Mouse (Mus musculus) ovary, postnatal 14 days (tissue): ENCODE measurements around the gene Akt1s1.
"Not testable (repeated sequence)": the region's sequence is repeated elsewhere in the genome, so short reads cannot be mapped to it uniquely, and the experiment has no call there.

ENCODE experiments used
- DNase-seq: peaks from one replicate; pipeline ENCODE4 v3.0.0; 2022; ENCODE audit warnings: low spot score

The Akt1s1 gene

GRCm38 (mm10) chr7:44869697-44870528, 21.1 kb downstream of the Akt1s1 start, which contains the start of gene Ptov1:
Gene Ptov1, minus strand, starts transcription at chr7:44869788.
- peak; percentile 77 for DNase-seq

GRCm38 (mm10) chr7:44870614-44871013, 21.8 kb downstream of the Akt1s1 start:
- DNase-seq: no peak

- no peak for DNase-seq
Observed at GRCm38 (mm10) chr7:44871181-44871580, 22.4 kb downstream of the Akt1s1 start.

DNA sequence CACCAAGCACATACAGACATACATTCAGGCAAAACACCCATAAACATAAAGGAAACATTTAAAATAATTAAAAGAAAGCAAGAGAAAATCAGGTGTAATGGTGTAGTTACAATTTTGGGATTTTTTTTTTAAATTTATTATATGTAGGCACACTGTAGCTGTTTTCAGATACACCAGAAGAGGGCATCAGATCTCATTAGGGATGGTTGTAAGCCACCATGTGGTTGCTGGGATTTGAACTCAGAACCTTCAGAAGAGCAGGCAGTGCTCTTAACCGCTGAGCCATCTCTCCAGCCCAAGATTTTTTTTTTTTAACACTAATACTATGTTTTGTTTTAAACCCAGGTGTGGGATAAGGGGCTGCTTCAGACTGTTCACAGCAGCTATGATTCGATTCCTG, 23.0 kb downstream of the Akt1s1 start:
- DNase-seq: not testable (repeated sequence)

GRCm38 (mm10) chr7:44877833-44878232, 29.0 kb downstream of the Akt1s1 start:
- DNase-seq: no peak

DNA sequence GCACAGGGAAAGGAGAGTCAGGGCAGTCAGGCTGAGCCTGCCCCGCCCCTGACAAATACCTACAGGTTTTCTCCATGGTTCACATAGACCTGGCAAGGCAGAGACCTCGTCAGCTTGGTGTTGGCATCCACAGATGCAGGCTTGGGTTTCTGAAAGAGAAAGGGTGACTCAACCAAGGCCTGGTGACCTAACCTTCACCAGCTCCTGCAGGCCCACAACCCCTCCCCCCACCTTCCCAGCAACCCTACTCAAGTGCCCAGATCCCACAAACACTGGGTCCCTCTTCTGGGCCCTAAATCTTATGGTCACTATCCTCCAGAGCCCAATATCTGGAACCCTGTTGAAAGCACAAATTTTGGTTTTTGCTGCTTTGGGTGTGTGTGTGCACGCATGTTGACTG, 34.2 kb downstream of the Akt1s1 start:
- DNase-seq: no peak

- no peak for DNase-seq
Observed at GRCm38 (mm10) chr7:44884637-44885036, 35.8 kb downstream of the Akt1s1 start.

- DNase-seq: no peak
Observed at GRCm38 (mm10) chr7:44886964-44887363, 38.2 kb downstream of the Akt1s1 start.

DNA sequence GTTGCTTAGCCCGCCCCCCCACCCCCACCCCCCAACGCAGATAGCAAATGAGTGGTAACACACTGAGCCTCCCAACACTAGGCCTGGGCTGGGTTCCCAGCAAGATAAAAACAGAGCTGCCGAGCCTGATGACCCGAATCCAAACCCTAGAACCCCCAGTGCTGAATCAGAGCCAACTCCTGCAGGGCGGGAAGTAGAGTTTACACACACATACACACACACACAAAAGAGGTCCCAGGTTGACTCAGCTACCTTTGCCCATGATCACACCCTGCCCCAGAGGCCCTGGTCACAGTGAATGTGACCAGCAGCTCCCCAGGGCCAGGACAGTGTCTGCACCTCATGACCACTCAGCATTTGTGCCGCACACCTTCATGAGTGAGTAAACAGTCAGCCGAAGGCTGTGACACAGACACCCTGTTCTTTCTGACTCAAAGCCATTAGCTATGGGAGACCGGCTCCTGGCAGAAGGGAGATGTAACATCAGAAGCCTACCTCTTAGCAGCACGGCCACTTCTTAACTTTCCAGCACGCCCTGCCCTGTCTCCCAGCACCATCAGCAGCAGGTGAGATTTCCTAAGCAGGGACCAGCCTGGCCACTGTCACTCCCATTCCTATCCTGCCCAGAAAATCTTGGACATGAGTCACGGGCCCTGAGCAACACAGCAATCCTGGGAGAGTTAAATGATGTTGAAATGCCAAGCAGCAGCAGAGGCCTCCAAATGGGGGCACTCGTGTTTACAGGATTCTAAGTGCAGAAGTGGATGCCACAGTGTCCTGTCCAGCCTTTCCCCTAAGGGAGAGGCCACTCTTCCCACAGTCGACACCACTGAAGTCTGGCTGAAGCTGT, 39.7 kb downstream of the Akt1s1 start:
- DNase-seq: no peak

DNA sequence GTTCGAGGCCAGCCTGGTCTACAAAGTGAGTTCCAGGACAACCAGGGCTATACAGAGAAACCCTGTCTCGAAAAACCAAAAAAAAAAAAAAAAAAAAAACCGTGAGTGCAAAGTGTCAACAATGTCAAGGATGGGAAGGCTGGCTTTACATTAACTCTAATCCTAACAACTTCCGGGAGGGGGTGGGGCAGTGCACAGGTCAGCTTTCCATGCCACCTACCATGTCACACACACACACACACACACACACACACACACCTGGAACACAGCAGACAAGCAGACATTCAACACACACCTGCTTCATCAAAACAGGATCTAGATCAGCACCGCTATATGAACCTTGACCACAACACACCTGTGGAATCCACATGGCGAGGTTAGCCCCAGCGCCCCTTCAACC, 41.4 kb downstream of the Akt1s1 start:
- DNase-seq: no peak

GRCm38 (mm10) chr7:44890737-44891136, 41.9 kb downstream of the Akt1s1 start:
- no peak for DNase-seq

GRCm38 (mm10) chr7:44891611-44892010, 42.8 kb downstream of the Akt1s1 start:
- no peak for DNase-seq

GRCm38 (mm10) chr7:44892276-44892921, 43.6 kb downstream of the Akt1s1 start, which contains the start of gene Med25:
Gene Med25, minus strand, starts transcription at chr7:44892712.
- peak; percentile 86 for DNase-seq

DNA sequence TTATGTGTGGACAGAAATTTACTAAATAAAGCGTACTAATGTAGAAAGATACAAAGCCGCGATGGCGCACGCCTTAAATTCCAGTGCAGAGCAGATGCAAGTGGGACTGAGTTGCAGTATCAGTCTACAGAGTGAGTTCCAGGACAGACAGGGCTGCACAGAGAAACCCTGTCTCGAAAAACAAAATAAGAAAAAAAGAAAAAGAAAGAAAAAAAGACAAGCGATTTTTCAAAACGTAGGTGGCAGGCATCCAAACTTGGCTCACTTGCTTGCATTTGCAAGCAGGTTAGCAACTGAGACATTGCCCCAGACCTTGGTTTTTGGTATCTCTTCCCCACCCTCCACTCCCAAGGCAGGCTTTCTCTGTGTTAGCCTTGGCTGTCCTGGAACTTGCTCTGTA, 44.4 kb downstream of the Akt1s1 start:
- no peak for DNase-seq

- no peak for DNase-seq
Observed at GRCm38 (mm10) chr7:44894175-44894574, 45.4 kb downstream of the Akt1s1 start.

GRCm38 (mm10) chr7:44895206-44895592, 46.4 kb downstream of the Akt1s1 start:
- DNase-seq: no peak

- DNase-seq: peak; percentile 76
Observed at GRCm38 (mm10) chr7:44895593-44896434, 47.0 kb downstream of the Akt1s1 start, which contains the start of gene Fuz. Gene Fuz, plus strand, starts transcription at chr7:44896079.

DNA sequence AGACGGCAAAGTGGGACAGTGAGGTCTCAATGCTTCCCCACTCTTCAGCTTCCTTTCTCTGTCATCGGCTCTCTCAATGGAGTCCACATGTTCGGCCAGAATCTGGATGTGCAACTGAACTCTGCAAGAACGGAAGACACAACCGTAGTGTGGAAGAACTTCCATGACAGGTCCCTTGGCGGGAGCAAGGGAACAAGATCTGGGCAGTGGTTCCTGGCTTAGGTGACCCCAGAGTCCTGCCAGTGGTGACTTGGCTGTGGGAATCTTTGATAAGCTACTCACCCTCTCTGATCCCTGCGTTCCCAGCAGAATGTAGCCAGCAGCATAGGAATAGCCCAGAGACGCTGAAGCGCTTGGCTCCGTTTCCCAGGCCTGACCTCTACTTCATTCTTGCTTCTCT, 47.7 kb downstream of the Akt1s1 start:
- no peak for DNase-seq

GRCm38 (mm10) chr7:44898607-44899006, 49.8 kb downstream of the Akt1s1 start:
- no peak for DNase-seq

DNA sequence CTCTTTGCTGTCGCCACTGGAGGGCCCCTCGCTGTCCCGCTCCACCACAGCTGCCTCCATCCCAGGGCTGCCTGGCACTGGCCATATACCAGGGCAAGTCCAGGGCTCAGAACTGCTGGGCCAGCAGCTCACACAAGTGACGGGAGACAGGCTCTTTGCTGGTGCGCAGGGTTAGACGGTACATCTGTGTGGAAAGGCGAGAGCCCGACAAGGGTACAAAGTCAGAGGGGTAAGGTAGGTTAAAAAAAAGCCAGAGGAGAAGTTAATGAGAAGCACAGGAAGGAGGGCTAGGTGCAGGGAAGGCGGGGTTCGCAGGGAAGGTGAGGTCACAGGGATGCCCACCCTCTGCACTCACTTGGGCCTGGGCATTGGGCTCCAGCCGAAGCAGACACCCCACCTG, 51.8 kb downstream of the Akt1s1 start:
- DNase-seq: no peak

GRCm38 (mm10) chr7:44901230-44901722, 52.5 kb downstream of the Akt1s1 start:
- DNase-seq: no peak
